Mouse (Mus musculus) spleen, adult 2 months (tissue): ENCODE measurements around the gene Plekhh3.

Experiments
- CTCF ChIP-seq: fragments of 200-500 bp; IDR thresholded peaks from 2 replicates; pipeline ENCODE4 v1.5.1; 2011; ENCODE audit warnings: mild to moderate bottlenecking, inconsistent platforms; ENCODE audit not compliant: insufficient read depth, insufficient read length, insufficient replicate concordance; ENCODE audit errors: extremely low read depth
- POLR2A ChIP-seq: fragments of 200-500 bp; IDR thresholded peaks from 2 replicates; pipeline ENCODE4 v1.6.1; 2011; ENCODE audit warnings: low read depth, low read length, inconsistent platforms

GRCm38 (mm10) chr11:101149178-101150105 is 21.7 kb downstream of the Plekhh3 start:
- TF ChIP-seq CTCF (no peak), POLR2A (no peak)
